Mouse (Mus musculus): ENCODE measurements around the gene Slc2a3.
A peak's percentile ranks its signal among the peaks of the same experiment; 100 is the strongest.
"Not testable (repeated sequence)": the region's sequence is repeated elsewhere in the genome, so short reads cannot be mapped to it uniquely, and the experiment has no call there.

The Slc2a3 gene

DNA sequence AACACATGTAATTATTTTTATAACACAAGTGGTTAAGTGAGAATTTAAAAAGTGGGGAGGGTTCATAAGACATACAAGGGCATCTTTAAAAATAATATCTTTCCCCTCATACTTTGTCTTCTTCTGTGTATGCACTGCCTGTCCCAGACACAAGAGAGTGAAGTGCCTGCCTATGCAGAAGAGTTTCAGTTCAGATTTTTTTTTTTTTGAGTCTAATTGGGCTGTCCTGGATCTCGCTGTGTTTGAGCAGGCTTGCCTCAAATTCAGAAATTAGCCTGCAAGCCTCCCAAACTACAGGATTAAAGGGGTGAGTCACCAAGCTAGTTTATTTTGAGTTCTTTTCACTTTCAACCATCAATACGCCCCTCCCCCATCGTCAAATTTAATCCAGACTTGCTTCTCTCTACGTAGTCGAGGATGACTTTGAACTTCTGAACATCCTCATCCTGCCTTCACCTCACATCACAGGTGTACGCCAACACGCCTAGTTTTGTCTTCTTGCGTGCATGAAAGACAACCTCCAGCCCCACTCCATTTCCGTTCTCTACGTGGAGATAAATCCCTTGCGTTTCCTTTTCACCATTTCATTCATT is 8.7 kb upstream of the Slc2a3 start:
- DNase-seq (ENCODE audit: extremely low read depth, low read depth): no peak

DNA sequence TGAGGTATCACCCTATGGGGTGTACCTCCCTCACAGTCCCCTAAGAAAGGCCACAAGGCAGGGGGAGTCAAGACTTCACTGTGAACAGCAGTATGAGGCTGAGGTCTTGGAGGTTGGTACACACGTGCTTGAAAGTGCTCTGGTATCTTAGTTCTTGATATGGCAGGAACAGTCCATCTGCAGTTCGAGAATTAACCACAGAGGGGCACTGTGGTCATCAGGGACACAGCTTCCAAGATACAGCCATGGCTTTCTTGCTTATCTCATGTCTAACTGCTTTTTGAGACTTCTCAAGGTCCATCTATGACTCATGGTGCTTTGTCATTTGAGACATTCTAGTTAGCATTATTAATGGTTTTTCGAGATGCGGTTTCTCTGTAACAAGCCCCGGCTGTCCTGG is 3.0 kb upstream of the Slc2a3 start:
- DNase-seq (ENCODE audit: extremely low read depth, low read depth): peak; percentile 92

DNA sequence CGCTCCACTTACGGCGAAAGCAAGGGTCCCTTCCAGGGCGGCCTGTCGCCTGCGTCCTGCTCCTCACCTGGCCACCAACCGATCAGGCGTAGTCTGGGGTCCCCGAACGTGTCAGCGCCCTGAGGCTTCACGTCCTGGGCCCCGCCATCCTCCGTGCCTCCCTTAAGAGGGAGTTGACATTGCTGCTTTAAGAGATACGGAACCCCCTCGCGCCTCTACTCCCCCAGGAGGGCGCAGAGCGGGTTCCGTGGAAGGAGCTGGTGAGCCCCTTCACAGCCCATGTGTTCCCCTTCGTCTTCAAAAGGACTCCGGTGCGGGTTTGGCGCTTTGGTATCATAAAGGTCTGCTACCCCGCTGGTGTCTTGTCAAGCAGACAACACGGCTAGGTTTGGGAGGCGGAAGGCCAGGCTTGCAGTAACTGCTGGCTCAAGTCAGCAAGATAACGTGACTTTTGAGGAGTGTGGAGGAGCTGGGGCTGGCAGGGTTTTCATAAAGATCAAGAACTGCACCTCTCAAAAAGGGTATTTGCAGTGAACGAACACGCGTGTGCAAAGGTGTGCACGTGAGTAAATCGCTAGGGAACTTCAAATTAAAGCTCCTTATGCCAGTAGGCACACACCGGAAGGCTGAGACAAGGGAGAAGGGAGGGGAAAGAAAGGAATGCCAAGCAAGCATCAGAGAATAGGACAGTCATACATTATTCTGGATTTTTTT is 518 bp upstream of the Slc2a3 start:
- peak; percentile 64 for DNase-seq (ENCODE audit: extremely low read depth, low read depth)

DNA sequence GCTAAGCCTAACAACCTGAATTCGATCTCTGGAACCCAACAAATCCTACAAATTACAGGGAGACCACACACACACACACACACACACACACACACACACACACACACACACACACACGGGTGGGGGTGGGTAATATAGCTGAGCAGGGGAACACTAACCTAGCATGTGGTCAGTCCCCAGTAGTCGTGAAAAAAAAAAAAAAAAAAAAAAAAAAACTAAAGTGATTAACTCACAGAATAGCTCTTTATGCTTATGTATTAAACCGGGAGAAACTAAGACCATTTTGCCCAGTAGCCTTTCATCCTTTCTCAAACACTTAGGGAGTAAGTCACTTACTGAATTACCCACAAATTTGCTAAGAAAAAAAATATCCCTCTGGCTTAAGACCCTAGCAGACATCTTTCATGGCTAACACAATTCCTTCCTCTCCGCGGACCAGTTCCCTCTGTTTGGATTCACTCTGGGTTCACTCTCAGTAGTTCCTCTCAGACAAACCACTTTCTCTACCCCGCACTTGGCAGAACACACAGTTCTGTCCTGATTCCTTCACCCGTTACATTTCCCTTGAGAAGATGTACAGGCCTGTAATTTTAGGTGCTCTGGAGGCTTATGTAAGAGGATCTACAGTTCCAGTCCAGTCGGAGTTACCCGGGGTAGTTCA is 670 bp downstream of the Slc2a3 start:
- peak; percentile 71 for DNase-seq (ENCODE audit: extremely low read depth, low read depth)

DNA sequence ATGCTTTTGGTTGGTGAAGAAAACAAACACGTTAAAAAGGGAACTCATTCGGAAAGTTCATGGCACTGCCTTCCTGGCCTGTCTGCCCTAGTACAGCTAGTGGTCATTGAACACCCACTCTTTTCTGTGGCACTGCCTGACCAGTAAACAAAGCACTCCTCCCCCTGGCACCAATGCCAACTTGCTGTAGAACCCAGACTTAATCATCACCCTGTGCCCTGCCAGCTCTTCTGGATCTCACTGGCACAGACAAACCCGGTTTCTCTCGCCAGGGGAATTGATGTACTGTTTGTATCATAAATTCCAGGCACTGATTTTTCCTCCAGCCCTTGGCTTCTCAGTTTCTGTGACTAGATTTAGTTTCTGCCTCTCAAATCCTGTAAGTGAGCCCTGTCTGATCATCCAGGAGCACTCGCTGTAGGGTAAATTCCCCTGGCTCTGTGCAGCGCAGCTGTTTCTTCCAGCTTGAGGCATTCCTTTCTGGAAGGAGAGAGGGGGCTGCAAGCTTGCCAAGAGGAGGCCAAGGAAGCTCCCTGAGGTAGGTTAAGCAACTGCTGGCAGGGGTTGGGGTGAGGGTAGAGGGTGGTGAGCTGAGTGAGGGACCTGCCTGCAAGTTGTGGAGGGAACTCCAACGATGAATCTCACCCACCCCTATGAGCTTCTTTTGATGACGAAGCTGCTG is 6.0 kb downstream of the Slc2a3 start:
- no peak for DNase-seq (ENCODE audit: extremely low read depth, low read depth)

DNA sequence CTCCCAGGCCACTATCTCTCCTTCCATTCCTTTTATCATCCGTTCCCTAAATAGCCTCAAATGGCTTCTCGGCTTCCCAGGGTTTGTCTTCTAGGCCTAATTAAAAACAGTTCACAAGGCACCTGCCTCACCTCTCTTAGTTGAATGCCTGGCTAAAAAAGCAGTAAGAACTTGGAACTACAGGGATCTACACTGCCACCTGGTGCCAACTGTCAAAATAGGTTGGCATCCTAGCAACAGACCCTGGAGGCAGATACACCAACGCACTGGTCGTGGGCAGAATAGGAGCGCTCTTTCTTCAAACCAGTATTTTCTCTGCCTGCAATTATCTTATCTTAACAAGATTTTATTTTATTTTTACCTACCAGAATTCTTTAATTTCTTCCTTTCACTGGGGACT is 15.2 kb downstream of the Slc2a3 start:
- peak; percentile 25 for DNase-seq (ENCODE audit: extremely low read depth, low read depth)

DNA sequence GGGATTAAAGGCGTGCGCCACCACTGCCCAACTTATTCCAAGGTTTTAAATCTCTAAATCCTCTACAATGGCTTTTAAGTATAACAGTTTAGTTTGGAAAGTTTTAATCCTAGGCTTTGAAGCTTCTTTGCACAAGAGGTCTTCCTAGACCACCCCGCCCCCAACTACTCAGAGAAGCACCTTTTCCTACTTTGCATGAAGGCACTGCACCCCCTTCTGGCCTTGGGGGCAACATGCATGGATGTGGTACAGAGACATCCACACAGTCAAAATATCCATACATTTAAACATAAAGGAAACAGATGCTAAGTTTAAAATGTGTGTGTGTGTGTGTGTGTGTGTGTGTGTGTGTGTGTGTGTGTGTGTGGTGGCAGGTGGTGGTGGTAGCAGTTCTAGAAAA is 16.6 kb downstream of the Slc2a3 start:
- DNase-seq (ENCODE audit: extremely low read depth, low read depth): no peak

DNA sequence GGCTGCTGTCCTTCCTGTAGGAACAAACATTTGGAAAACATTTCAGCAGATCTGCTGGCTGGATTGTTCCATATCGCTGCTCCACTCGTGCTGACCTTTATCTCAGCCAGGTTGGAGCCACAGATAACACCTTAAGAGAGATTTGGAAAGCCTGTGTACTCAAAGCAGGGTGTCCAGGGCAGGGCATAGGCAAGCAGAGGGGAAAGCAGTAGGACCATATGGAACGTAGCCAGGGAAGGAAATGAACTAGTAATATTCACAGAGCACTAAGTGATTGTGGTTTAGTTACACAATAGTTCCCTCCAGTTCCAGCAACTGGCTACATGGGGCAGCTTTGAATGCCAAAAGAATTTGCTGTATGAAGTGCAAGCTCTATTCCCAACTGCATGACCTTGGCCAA is 19.3 kb downstream of the Slc2a3 start:
- no peak for DNase-seq (ENCODE audit: extremely low read depth, low read depth)

DNA sequence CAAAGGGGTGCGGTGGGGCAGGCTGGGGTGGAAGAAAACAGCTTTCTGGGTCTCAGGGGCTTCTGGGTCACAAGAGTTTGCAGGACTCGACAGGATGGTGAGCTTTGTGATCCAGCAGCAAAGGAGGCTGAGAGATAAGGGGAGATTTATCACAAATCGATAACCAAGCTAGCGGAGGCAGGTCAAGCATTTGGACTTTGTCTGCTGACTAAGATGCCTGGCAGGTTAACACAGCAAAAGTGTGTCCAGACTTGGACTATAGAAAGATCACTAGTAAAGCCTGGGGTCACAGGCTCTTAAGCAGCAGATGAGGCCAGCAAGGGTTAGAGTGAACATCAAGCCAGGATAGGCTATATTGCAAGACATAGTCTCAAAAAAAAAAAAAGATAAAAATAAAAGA is 20.3 kb downstream of the Slc2a3 start:
- DNase-seq (ENCODE audit: extremely low read depth, low read depth): no peak

DNA sequence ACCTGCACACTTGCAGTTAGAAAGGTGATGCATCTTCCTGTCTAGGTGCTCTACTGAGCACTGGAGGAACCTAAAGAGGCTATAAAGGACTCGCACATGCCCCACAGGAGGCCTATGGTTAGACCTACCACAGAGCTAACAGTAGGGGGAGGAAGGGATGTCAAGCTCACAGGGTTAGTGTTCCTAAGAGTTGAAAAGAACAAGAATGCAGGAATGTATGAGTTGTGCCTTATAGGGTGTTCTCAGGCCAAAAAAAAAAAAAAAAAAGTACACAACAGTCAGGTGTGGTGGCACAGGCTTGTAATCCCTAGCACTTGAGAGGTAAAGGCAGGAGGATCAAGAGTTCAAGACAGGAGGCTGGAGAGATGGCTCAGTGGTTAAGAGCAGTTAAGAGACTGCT is 21.5 kb downstream of the Slc2a3 start:
- no peak for DNase-seq (ENCODE audit: extremely low read depth, low read depth)

DNA sequence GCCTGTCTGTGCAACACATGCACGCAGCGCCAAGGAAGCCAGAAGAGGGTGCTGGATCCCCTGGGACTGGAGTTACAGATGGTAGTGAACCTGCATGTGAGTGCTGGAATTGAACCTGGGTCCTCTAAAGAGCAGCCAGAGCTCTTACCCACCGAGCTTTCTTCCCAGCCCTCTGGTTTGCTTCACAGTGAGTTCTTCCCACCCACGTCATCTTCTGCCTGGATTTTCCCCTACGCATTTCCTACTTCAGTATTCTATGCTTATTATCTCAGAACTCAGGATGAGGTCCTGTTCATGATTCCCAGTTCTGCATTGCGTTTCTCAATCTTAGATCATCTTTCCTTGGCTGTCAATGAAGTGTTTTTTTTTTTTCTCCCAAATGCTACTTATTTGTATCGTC is 25.4 kb downstream of the Slc2a3 start:
- no peak for DNase-seq (ENCODE audit: extremely low read depth, low read depth)

DNA sequence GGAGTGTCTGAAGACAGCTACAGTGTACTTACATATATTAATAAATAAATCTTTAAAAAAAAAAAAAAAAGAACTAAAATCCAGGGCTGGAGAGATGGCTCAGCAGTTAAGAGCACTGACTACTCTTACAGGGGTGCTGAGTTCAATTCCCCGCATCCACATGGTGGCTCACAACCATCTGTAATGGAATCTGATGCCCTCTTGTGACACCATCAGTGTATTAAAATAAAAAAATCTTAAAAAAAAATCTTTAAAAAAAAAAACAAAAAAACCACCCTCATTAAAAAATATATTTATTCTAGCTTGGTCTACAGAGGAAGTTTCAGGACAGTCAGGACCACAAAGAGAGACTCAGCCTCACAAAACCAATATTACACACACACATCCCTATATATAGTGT is 27.1 kb downstream of the Slc2a3 start:
- DNase-seq (ENCODE audit: extremely low read depth, low read depth): no peak

DNA sequence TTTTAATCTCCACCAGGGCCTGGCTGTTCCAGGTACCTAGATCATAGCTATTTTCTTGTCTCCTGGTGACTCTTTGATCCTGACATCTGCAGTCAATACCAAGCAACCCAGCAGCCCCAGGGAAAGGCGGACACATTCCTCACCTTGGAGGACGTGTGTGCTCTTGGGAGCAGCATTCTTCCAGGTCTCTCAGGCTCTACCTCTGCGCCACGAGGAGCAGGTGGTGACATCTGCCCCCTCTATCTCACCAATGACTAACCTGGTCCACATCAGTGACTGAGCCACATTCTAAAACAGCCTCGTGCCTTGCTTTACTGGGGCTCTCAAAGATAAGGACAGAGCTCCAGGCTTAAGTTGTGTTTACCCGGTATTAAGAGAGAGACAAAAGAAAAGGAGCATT is 28.7 kb downstream of the Slc2a3 start:
- DNase-seq (ENCODE audit: extremely low read depth, low read depth): no peak

DNA sequence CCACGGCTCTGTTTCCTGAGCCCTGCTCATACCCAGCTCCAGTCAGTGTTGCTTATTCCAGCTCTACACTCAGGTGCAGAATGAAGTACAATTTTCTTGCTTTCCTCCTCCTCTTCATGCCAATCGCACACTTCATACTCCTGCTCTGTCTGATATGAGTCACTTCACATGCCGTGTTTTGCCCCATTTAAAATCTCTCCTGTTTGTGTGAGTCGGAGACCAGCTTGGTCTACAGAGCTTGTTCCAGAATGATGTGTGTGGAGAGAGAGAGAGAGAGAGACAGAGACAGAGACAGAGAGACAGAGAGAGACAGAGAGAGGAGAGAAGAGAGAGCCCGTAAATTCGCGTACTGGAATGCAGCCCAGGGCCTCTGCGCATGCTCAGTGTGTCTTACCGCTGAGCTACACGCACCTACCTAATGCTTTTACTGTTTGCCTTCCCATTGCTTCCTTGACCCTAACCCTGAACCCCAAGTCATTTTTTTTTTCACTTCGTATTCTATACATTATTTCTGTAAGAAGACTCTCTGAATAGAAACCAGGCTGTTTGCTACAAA is 30.6 kb downstream of the Slc2a3 start:
- DNase-seq (ENCODE audit: extremely low read depth, low read depth): no peak

DNA sequence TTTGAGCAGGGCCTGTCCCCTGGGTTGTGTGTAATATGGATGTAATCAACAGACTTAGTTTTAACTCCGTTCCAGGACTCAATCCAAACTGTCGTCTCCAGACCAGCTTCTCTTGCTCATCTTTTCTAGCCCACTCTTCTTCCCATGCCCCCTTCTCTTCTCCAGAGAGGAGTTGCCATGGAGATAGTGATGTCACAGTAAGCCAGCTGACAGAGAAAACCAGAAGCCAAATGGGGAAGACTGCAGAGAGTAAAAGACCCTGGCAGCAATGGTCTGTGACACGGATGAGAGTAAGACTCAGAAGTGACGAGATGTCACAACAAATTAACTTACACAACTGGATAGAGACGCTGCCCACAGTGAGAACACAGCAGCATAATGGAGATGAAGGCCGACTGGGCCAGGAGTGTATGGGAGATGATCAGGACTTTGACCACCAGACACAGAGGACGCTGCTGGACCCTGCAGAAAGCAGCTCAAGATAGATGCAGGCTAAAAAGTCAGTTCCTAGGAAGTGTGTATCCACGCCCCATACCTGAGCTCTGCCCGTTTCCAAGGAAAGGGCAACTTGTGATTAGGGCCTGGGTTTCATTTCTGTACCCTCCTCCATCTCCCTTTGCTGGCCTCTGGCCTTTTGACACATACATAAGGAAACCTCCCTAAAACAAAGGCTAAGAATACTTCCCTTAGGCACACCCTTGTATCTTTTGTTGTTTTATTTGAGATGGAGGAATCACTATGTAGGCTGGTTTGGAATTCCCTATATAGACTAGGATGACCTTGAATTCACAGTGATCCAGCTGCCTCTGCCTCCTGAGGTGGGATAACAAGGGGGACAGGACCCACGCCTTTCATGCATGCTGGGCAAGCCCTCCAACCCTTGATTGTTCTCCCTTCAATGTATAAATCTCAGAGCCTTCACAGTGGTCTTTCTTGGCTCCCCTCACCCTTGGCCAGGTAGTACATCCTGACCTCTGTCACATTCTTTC is 31.4 kb downstream of the Slc2a3 start:
- no peak for DNase-seq (ENCODE audit: extremely low read depth, low read depth)

DNA sequence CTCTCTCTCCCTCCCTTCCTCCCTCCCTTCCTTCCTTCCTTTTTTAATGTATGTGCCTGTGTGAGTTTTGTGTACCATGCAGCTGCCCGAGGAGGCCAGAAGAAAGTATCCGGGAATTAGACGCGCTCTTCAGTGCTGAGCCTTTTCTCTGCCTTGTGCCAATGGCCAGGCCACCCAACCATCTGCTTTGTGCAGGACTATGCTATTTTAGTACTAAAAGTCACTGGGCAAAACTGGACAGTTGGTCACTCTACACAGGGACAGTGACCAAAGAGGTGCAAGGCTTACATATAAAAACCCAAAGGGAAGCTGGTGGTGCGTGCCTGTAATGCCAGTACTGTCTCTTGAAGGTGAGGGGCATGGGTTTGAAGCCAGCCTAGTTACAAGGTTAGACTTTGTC is 33.2 kb downstream of the Slc2a3 start:
- DNase-seq (ENCODE audit: extremely low read depth, low read depth): no peak

DNA sequence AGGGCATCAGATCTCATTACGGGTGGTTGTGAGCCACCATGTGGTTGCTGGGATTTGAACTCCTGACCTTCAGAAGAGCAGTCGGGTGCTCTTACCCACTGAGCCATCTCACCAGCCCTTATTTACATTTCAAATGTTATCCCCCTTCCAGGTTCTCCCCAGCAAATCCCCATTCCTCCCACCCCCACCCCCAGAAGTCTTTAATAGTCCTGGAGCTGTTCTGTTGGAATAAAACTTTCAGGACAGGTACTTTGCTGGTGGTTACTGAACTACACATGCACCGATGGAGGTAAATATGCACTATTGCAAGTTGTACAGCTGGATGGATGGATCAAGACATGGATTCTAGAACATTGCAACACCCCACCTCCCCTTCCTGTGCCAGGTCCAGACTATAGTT is 34.4 kb downstream of the Slc2a3 start:
- DNase-seq (ENCODE audit: extremely low read depth, low read depth): not testable (repeated sequence)

DNA sequence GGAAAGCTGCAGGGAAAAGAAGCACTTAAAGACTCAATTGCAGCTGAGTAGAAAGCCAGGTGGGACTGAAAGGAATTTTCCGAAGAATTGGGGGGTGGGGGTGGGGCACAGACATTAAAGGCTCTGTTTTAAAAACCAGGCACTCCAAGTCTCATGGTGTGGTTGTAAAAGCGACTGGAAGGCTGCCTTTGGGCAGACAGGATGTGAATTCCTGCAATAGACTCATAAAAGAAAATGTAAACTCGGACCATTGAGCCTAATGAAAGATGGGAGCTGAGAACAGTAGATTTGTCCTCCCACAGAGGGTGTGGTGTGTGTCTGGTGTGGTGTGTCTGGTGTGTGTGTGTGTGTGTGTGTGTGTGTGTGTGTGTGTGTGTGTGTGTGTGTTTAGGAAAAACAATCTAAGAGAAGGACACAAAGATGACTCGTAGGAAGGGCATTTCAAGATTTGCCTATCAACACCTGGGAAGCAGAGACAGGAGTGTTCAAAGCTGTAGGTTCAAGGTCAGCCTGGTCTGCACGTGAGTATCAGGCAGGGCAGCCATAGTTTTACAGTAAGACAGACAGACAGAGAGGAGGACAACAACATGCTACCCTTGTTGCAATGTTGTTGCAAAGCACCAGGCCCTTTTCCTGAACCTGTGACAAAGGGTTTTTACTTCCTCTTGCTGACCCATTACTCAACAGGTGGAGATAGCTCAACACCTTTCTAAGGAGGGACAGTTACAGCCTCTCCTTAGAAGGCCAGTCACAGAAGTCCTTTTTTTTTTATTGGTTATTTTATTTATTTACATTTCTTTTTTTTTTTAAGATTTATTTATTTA is 35.1 kb downstream of the Slc2a3 start:
- no peak for DNase-seq (ENCODE audit: extremely low read depth, low read depth)

DNA sequence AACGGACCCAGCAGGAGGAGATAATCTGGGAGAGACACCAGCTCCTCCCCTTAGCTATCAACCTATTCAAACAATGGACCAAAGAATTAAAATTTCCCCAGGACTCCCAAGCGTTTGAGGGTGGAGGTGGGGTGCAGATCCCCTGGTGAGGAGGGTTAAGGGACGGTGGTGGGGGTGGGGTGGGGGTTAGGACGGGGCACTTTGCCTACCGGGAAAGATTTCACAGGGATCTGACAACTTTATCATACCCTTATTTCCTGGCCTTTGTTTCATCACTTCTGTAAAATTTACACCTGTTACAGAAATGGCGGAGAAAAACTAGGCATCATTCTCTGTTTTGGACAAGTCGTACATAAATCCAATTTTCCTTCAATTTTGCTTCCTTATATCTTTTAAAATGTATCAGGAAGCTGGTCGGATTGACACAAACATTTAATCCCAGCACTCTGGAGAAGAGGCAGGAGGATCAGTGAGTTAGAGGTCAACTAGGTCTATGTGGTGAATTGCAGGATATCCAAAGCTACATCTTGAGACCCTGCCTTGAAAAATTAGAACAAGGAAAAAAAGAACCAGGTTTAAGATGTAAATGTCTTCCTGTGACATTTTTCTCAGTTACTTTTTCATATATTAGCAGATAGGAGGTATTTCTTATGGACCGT is 36.0 kb downstream of the Slc2a3 start:
- DNase-seq (ENCODE audit: extremely low read depth, low read depth): no peak
